Mouse (Mus musculus) naive thymus-derived CD4-positive, alpha-beta T cell, adult 2 months (primary cell): Measurements from ENCODE around the gene Fyb2.

Experiments
- DNase-seq: peaks from one replicate; pipeline ENCODE4 v3.0.0-alpha.2; 2011; ENCODE audit warnings: low read depth

Gene Fyb2

DNA sequence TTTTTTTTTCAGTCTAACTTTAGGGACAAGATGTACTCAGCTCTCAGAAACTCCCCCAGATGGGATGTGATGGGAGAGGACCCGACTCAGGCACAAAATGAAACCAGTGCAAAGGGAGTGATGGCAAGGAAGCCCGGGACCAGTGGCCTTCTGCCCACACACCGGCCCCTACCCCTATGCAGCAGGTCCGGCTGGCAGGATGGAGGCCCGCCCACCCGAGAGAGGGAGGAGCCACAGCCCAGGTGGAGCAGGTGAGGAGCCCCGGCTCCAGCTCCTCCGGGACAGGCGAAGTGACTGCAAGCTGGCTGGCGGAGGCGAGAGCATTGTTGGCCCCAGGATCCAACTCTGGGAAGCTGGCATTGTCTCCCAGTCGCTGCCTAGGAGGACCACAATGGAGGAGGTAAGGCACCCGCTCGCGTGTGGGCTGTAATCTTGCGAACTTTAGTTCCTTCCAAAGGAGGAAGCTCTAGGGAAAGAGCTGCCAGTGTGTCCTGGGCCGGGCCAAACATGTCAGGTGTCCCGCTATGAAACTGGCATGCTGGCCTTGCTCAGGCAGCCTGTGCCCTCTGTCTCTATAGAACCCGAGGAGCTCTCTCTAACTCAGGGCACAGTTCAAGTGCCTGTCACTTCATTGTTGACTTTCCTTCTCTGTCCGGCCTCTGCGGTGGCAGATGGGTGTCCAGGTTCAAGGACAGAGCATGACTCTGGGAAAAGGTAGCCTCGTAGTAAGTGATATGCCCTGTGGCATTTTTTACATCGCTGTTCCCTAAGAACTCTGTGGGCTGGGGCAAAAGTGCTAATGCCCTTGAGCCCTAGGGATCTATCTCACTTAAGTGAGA lies at the start of gene Fyb2:
TSS of gene Fyb2 (plus strand) at position 166 of the 839 bp plus-strand sequence.
- DNase-seq = no peak

DNA sequence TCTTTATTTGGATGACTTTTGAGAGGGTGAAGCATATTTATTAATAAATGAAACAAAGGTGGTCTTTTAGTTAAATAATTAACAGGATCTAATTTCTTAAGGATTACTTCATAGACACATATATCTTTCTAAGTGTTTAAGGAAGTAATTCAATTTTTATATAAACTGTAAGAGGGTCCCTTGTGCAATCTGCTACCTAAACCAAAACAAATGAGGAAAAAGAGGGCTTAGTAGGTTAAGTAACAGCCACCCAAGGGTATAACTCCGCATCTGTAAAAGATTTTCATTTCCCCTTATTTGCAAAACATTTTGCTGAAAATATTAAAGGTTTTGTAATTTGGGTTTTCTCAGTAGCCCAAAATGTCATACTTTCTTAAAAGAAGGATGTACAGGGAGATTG lies 48.9 kb upstream of the Fyb2 start:
- no peak for DNase-seq

DNA sequence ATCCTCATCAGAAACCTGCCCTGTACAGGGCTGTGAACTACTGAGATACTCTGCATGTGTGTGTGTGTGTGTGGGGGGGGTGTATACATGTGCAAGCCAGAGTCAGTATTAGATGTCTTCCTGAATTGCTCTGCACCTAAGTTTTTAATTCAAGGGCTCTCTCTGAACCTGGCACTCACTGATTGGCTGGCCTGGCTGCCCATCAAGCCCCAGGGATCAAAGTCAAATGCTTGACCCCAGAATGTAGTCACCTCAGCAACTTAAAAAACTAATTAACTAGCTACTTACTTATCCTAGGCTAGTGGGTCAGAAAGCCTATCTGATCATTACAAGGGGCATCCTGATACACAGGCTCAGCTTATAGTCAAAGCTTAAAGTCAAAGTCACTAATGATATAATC lies 43.7 kb upstream of the Fyb2 start:
- DNase-seq = no peak

DNA sequence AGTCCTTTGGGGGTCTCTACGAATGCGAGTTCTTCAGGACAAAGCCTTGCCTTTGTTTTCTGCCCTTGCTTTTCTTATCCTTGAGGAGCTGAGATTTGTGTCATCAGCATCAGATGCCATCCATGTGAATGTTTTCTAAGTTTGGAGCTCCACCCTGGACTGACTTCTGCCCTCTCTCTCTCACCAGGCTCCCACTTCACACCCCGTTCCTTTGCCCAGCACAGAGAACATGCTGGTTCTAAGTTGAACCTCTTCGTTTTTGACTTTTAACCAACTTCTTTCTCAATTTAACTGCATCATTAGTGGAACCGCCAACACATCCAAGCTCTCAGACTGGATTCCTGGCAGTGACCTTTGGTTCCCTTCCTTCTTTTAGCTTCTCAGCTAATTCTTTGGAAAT lies 43.1 kb upstream of the Fyb2 start:
- DNase-seq = no peak

DNA sequence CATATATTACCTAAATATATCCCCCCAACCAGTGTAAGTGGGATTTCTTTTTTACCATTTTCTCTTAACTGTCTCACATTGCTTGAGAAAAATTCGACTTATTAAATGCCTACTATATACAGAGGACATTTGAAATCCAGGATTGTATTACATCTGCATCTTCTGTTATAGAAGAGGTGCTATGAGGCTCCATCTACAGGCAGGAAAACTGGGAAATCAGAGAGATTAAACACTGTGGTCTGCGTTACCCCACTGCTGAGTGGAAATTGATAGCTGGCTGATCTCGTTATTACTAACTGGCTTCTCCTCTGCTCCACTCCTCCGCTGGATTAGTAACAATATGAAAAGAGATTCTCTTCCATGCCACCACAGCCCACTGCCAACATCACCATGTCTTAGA lies 37.4 kb upstream of the Fyb2 start:
- DNase-seq = no peak

DNA sequence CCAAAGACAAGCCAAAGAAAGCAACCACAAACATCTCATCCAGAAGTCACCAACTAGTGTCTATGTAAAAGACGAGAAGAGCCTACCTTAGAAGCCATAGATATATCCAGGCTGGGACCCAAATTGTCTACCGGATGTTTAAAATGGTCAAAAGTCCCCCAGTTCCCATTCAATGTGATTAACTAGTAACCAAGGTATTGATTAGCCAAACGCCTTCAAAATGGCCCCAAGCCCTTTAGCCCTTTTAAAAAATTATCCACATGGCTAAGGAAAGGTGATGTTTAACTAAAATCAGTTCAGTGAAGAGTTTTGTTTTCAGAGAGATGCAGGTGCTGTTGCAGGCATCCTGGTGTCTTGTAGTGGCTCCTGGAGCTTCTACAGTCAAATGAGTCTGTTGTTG lies 36.9 kb upstream of the Fyb2 start, which contains the start of gene C8a:
TSS of gene C8a (minus strand) at position 76 of the 400 bp plus-strand sequence.
- DNase-seq = no peak

DNA sequence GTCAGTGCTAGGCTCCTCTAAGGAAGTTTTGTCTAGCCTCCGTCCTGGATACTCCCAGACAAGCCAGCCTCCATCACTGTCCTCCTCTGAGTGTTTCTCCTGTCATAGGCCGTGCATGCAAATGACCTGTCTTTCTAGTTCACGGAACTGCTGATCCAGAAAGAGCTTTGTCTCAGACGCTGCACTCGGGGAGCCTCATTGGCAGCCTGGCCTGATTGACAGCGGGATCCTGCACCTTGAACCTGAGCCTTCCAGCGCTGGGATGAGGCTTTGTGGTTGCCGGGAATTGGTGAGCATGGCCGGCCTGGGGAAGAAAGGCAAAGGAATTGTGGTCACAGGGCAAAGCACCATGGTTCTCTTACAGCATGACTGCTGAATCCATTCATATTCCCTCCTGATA lies 25.8 kb upstream of the Fyb2 start:
- no peak for DNase-seq

DNA sequence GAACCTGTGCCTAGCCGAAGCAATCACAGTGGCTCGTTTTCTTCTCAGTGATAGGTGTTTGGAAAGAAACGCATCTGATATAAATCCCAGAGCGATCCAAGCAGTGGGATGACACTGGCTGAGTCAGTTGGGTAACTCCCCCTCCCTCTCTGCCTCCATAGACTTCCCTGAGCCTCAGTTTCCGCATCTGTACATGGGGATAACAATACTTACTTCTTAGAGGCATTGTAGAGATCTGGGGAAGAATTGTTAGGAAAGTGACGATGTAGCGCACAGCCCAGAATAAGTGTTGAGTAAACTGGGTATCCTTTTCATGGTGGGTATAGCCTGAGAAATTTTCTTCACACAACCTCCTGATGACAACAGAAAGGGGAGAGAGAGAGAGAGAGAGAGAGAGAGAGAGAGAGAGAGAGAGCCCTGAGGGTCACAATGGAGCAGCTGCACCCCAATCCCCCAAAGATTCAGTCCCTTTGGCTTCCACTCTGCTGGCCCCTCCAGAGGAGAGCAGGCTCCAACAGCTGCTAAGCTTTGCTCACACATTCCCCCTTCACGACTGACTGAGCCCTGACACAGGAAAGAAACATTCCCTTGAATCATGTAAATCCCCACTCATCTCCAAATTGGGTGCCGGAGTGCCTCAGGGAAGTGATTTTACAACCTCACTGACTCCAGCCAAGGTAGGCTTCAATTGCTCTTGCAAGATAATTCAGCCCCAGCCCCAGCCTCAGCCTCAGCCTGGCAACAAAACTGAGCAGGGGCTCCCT lies 24.6 kb upstream of the Fyb2 start:
- DNase-seq = no peak

DNA sequence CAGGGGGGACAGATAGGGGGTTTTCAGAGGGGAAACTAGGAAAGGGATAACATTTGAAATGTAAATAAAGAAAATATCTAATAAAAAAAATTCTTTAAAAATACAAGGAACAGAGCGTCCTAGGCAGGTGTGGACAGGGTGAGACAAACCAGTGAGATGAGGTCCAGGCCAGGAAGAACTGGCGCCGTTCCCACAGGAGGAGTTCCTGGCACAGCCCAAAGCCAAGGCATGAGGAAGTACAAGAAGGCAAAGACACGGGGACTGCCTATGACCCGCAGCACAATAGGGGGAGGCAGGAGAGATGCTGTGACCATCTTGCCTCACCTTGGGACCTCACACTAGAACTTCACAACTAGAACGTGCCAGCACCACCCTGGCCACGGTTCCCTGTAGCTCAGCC lies 21.5 kb upstream of the Fyb2 start:
- DNase-seq = no peak

DNA sequence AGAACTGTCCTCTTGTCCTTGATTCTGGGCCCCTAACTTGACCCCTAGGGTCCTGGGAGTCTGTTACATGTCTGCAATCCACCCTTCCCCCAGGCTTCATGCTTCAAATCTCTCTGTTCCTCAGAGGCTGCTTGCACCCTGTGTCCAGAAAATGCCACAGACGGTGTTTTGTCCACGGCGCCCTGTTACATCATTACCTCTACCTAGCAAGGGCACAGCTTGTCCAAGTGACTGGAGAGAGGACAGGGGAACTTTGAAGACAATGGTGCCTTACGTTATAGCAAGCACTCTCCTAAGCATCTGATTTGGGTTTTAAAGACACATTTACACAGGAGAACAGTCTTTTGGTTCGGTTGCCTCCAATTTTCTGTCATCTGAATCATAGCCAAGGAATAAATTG lies 19.7 kb upstream of the Fyb2 start:
- no peak for DNase-seq

DNA sequence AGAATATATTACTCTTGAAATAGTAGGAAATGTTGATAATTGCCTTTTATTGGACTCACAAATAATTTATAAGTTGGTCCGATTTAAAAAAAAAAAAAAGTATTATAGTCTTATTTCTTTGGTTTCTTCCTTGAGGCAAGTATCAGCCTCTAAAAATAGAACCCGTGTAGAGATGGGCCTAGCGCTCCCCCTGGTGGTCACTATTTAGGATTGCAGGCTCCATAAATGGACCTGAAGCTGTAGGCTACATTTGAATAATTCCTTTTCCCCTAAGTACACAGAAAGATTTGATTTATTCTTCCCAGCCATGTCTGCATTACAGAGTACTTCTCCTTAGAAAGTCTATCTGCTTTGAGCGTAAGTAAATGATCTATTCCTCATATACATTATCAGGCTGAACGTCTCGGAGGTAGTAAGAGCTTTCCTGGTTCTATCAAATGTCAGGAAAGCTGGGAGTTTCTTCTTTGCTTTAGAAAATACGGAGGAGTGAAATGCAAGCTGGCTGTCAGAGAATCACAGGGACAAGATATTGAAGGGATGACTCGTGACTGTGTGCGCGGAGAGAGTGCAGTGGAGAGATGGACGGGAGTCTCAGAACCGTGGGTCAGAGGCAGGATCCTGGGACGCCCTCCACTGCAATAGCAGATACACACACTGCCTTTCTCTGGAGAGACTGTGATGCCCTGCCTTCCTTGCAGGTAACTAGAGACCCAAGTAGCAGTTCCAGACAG lies 19.1 kb upstream of the Fyb2 start:
- peak; percentile 22 for DNase-seq

DNA sequence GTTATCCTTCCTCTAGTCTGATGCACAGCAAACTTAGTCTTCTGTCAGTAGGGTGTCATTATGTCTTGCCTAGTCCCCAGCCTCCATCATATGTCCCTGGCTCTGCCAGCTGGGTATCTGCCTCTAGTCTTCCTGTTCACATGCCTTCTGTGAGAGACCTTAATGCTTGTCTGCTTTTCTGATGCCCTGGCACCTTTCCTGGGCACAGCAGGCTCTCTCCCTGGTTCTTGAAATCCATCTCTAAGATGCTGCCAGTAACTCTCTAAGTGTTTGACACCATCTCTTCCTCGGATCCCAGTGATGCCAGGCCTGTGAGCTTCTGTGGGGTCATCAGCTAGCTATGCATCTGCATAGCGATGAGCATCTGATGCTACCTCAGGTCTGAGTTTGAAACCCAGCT lies 10.4 kb upstream of the Fyb2 start:
- no peak for DNase-seq

DNA sequence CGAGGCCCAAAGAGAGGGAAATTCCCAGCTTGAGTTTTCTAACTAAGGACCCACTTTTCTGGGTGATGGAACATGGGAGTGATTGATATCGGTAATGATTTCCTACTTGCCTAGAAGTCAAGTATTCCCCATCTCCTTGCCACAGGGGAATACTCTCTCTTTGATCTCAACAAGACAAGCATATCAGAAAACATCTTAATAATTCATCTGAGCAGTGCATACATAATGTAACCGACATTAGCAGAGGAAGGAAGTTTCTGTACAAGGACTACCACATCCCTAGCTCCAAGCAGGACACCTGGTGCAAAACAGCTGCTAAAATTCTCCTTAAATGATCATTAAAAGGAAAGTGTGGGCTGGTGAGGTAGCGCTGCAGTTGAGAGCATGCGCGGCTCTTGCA lies 8.2 kb upstream of the Fyb2 start:
- DNase-seq = no peak

DNA sequence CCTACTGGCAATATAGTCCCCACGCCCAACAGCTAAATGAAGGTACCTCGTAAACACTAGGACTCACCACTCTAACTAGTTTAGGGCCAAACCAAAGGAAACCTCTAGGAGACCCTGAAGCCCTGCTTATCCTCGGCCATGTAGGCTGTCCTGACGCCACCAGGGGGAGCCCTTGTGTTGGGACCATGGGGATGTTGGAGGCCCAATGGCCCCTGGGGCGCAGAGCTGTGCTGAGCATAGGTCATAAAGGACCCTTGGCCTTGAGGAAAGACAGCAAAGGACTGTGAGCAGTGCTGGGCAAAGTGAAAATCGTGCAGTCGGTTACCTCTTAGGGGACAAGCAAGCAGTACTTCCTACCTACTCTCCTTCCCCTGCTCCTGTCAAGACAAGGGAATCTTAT lies 1.6 kb upstream of the Fyb2 start:
- DNase-seq = peak; percentile 2

DNA sequence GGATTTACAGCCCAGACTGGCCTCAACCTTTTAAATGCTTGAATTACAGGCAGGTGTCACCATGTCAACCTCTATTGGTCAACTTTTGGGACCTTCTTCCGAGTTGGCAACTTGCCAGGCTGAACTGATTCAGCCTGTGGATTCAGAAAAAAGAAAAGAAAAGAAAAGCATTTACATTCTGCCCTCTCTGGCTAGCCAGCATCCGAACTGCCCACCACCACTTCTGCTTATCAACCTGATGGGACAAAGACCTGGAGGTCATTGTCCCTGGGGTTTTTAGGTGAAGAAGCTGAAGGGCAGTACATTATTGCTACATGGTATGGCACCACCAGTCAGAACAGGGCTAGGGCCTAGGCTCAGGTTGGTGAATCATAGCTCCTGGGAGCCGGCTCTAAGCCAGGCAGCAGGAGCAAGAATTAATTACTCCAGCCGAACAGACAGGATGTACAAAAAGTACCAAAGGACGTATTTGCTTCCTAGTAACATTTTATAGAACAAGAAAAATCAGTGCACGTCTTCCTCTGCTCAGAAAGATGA lies 1.5 kb downstream of the Fyb2 start:
- DNase-seq = no peak

DNA sequence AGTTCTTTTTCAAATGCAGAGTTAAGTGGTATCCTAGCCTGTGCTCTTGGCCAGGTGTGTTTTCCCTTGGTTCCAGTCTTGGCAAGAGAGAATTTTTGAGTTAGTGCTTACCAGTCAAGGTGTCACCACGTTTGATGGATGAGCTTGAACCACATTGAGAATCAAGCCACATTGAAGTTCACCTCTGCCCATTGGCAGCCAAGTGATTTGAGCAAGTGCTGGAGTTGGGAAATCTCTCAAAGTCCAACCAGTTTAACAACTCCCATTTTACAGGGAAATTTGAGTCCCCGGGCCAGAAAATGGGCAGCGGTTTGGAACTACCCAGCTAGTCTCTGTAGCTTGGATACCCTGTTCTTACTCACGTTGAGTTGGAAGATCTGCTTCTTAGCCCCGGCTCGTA lies 4.8 kb downstream of the Fyb2 start:
- no peak for DNase-seq

DNA sequence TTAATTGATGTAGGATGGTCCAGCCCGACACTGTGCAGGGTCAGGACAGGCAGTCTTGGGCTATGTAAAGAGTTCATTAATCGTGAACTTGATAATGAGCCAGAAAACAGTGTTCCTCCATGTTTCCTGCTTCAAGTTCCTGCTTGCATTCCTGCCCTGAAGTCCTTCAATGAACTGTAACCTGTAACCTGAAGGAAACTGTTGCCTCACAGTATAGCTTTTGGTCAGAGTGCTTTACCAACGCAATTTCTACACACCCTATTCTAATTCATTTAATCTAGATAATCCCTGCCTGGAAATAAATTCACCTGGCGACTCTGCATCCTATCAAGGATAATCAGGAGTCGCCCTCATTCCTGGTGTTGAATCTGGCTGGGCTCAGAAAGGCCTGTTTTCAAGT lies 12.1 kb downstream of the Fyb2 start:
- DNase-seq = no peak

DNA sequence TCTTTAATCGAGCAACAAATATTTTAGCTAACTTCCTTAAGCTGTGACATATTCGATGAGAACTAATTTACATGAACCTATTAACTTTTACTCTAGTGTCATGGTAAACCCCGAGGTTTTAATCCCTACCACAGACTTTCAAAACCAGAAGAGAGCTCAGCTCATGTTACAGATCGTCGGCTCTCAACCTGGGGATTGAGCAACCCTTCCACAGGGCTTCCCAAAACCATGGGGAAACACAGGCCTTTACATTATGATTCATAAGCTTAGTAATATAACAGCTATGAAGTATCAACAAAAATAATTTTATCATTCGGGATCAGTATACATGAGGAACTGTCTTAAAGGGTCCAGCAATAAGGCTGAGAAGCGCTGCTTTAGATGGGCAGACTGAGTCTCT lies 15.9 kb downstream of the Fyb2 start:
- DNase-seq = no peak

DNA sequence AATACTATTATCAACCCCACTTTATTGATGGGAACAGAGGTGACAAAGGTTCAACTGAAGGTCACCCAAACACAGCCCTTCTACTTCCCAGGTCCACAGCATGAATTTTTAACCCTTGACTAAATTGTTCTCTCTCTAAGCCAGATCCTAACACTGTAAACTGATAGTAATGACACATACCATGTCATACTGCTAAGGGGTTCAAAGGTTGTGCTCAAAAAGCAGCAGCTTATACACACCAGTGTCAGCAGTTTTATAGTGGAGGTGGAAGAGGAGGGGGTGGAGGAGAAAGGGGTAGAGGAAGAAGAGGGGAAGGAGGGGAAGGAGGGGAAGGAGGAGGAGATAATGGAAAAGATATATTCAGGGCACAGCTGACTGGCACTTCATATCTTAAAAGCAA lies 20.4 kb downstream of the Fyb2 start:
- DNase-seq = no peak

DNA sequence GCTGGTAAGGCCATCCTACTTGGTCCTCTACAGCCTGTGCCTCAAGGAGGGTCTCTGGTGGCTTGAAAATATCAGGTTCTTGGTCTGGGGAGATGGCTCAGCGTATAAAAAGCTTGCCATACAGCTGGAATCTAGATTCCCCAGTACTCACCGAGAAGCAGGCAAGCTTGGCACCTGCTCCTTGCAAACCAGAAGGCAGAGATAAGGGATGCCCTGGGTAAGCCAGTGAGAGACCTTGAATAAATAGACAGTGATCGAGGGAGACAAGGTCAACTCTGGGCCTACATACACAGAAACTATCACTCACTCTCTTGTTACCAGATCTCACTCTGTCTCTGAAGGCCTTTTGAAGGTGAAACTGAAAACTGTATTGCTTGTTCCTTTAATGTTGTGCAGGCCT lies 21.7 kb downstream of the Fyb2 start:
- DNase-seq = no peak

DNA sequence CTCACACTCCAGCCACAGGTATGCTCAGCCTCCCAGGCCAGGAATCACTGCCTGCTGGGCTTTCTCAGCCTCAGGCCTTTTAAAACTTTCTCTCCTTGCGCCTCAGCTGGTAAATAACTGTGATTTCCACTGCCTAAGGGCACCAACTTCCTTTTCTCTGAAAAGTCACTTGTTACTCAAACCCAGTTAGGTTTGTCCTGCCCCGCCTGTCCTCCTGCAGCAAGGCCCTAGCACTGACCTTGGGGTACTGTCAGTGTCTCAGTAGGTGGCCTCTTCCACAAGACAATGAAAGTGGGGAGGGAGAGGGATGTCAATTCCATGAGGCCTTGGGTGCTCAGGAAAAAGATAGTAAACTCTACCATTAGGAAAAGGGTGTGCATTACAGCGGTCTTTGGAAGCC lies 22.2 kb downstream of the Fyb2 start:
- no peak for DNase-seq

DNA sequence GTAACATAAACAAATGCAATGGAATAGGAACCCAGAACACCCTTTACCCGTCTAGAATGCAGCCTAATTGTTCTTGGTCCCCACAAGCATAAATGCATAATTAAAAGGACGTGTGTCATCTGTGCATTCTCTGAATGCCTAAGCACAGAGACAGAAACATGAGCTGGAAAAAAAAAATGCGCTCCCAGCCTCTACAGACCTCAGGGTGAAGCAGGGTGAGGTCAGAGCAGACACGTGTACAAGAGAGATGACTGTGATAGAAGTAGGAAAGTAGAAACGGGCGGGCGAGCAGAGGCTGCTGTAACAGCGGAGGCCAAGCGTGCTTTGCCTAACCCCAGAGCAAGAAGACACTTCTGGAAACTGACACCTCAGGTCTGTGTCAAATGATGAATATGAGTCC lies 22.8 kb downstream of the Fyb2 start:
- no peak for DNase-seq

DNA sequence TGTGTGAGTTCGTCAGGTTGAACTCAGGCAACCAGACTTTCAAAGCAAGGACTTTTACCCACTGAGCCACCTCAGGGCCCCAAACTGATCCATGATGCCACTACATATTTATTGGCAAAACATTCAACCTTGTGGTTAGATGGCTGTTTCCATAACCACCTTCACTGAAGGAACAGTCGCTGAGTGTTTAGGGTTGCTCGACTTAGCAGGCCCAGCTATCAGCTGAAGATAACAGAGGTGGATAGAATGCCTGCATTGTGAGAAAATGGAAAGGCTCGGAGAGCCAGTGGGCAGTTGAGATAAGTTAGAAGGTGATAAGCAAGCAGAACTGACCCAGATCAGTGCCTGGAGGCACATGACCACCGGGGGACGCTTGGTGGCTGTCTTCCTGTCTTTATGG lies 26.3 kb downstream of the Fyb2 start:
- no peak for DNase-seq
